Mouse (Mus musculus) ovary, postnatal 14 days (tissue): ENCODE measurements at regions not wholly inside any gene's neighbourhood (a gene's known extent, or its start where the extent isn't known, plus 50 kb on each side); places are given as distances from the start of the nearest gene placed in this dataset.

Source experiments
- DNase-seq: peaks from one replicate; pipeline ENCODE4 v3.0.0; 2022; ENCODE audit warnings: low spot score

DNA sequence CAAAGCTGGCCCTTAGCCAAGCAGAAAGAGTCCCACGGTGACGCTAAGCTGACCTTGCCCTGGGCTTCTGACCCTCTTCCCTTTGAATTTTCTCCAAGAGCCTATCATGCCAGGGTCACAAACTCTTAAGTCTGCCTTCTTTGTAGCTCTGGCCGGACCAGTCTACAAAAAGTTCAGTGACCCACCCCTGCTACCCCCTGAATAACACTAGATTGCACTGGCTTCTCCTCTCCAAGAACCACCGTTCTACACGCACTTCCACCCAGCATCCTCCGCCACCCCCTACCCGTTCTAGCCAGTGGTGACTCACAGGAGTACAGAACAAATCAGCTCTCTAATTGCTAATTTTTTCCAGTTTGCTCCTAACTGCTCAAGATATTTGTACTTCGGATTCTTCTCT lies 325.0 kb downstream of the Tns1 start:
- DNase-seq = no peak

DNA sequence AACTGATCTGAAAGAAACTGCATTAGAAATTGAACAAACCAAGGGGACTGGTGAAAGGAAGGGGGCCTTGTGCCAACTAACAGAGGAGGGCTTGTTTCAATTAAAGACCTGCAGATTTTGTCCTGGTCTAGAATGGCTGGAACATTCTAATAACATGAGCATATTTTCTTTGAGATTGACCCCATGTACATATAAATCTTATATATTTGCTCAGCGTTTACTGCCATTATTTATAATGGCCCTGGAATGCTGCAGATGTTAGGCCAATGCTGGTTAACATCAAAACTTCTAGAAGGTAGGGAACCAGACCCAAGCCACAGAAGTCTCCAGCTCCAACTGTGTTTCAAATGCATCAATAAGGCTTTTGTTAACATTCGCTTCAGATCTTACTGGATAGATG lies 326.4 kb downstream of the Tns1 start:
- DNase-seq = no peak

DNA sequence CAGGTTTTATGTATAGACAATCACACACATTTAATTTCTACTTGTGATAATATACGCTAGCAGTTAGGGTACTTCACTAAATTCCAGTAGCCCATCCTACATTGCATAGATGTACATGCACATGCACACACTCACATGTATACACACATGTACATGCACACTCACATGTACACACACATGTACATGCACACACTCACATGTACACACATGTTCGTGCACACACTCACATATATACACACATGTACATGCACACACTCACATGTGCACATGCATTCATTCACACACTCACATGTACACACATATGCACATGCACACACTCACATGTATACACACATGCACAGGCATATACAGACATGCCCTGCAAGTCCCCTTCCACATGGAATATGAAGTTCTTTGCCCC lies 326.8 kb downstream of the Tns1 start:
- no peak for DNase-seq

DNA sequence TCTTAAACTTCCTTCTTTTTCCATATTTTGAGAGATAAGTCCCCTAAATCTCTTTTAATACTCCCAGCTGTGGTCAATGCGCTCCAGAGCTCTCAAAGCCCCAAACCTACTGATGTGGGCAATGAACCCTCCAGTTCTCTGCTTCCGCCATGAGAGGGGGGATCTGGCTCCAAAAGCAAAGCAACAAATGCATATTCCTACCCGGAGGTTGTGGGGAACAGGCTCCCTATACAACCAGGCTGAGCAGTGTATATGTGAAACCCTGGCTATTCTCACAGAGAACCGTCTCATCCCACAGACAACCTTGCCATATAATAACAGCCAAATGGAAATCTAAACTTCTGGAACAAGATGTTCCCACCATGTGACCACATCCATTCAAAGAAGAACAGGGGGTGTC lies 330.4 kb downstream of the Tns1 start:
- no peak for DNase-seq

DNA sequence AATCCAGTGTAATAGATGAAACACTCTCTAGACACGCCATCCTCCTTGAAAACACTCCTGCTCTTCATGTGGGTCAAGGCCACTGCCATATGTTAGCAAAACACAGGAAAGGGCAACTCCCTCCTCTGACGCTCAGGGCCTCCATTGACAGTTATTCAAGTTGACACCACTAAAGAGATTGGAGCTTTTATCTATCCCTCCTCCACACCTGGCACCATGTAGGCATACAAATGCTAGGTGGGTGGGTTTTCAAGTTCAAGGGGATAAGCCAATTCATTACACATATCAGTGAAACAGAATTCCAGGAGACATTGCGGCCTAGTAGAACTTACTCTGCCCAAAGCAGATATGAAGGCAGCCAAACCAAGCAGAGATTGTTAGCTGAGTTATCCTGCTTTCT lies 331.0 kb downstream of the Tns1 start:
- no peak for DNase-seq

DNA sequence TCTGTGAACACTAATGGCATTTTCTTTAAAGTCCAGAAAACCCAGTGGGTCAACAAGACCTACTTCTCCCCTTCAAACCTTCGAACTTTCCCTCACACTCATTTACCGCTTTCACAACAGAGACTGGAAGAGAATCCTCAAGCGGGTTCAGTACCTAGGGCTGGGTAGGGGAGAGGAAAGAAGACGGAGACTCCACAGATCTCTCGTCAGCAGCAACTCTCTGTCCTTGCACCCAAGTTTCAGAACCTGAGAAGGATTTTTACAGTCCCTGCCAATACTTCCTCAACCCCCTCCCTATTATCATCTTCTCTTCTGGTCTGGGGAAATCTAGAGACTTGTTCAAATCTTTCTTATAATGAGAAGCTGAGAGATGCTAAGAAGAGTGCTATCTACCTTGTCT lies 331.9 kb downstream of the Tns1 start:
- DNase-seq = no peak

DNA sequence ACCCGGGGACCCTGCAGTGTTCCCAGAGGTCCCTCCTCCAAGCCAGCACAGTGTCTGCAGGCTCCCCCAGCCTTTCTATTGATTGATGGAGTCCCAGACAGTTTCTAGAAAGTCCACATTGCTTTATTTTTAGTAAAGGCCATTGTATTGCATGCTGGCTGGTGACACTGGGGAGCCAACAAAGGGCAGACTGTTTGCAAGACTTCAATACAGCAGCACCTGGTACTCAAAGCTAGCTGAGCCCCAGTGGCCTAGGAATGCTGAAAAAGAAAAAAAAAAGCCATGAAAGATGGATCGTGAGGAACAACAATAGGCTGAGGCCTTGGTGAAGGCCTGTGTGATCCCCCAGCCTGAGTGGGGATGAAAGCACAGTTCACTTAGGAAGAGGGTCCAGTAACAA lies 336.6 kb downstream of the Tns1 start:
- DNase-seq = no peak

DNA sequence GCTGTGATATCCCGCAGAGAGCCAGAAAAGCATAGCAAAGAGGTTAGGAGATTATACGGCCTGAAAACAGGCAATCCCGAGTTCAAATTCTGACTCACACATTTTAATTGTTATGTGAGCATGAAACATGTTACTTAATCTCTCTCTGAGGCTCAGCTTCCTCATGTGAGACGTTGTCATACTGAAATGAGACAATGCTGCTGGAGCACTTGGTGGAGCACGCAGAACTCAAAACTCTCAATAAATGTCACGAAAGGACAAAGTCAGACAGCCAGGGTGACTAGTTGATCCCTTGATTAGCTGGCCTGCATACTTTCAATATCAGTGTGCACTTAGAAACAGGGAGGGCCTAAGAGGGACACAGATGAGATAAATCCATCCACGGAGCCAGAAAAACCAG lies 337.0 kb downstream of the Tns1 start:
- no peak for DNase-seq

DNA sequence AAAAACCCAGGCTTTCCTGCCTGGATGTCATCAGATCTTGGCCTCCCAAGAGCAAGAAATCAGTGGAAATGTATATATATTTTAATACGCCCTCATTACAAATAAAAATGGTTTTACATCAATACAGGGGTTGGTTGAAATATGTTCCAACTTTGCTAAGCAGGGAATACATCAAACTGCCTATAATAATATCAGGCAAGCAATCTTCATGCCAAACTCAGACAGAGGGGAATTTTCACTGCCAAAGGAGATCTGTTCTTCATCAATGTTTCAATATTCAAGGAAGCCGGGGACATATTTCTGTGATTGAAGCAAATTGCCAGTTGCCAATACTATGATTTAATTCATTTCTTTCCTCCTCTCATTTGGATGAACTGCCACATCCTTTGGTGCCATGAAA lies 340.9 kb downstream of the Tns1 start:
- no peak for DNase-seq

DNA sequence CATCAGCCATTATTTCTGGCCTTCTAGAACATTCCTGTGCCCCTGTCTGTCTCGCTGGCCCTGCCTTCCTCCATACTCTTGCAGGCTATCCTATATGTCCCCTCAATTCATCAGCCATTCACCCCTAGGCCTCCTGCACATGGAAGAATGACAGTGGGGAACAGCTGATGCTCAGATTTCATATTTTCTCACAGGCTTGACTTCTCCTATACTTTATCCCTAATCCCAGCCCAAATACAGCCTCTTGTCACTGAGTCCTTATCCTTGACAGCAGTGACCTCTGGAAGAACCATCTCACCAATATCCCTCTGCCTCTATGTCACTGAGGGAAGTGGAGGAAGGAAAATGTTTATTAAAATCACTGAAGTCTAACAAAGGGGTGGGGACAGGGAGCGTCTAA lies 341.4 kb downstream of the Tns1 start:
- no peak for DNase-seq

DNA sequence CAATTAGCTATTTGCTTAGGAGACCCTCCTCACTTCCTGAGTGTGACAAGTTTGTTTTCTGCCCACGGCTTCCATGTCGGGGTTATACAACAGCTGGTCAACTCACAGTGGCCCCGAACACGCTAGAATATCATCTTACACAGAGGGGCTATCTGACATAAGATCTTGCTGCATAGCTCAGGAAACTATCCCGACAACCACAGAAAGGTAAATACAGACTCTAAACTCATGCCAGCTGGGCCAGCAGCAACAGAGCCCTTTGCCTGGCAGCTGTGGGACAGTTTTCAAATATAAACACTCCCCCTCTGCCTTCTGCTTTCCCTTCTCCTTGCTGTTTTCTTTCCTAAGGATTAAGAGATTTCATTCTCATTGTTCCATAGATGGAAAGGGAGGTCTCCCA lies 352.5 kb downstream of the Tns1 start:
- DNase-seq = no peak

DNA sequence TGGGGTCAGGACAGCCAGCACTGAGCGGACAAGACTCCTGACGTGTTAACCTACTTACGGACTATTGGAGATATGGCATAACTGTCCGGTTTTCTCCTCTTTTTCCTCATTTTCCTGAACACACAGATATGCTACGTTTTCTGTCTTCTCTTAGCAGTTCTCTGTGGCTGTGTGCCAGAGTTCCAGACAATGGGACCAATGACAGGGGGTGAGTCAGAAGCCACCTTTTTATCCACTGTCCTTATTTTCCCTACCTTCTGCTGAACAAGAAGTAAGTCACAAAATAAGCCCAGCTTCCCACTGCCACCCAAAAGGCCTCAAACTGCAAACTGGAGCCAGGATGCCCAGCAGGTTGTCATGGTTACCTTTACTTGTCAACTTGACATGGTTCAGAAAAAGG lies 353.6 kb downstream of the Tns1 start:
- no peak for DNase-seq

DNA sequence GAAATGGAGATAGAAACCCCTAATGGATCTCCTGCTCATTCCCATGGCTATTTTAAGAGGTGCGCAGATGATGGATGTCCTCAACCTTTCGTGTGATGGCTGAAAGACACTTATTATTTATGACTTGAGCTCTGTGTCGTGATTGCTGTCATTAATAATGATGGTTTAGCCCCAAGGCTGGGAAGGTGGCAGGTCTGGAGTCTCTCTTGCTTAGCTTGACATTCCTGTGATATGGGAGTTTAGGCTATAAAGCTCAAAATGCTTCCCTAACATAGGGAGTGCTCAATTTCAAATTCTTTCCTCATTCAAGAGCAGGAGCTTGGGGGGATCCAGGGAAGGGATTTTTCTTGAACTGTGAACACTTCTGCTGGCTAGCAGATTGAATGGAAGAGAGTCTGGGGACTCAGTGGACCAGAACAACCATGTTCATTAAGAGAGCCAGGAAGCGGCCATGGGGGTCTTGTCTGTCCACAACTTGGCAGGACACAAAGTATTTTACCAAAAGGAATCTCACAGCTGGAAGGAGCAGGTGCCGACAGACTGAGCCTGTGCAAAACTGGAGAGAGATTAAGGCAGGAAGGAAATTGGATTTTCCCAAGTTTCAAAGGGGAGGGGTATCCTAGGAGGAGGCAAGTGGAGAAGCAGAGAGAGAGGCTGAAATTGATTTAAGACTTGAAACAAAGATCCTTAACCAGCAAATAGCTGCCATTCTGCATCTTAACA lies 359.5 kb downstream of the Tns1 start:
- no peak for DNase-seq

DNA sequence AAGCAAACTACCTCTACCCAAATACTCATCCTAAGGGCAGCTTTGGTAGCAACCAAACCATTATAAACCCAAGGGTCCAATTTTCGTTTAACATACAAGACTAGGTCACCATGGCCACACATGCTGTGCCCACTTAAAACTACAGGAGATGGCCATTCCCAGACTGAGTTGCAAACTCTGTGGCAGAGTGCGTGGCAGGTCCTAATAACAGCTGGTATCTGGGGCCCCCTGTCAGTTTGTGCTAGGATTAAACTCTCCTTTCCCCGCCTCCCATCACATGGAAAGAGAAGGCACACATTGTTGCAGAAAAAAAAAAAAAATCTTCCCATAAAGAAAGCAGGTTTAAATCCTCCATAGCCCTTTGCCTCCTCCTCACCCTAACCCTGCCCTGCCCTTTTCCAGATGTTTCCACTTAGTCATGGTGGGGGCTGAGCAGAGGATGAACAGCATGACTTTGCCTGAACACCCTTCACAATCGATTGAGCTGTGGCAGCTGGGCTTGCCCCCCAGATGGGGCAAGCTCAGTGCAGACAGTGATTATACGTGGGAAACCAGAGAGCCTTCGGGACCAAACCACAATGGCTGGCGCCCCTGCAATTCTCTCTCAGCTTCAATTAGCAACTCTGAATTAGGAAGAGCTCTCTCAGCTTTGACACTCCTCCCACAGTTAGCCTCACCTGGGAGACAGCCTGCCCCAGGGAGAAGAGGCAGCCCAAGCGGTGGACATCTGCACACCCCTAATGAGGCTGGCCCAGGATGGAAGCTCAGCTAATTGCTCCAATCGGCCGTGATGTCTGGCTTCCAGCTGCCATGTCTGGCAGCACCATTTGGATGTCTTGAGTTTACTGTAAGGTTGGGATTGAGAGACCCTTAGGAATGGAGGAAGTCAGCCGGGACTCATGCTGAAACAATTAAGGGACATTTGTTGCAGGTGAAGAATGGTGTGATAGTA lies 365.9 kb downstream of the Tns1 start:
- DNase-seq = no peak

DNA sequence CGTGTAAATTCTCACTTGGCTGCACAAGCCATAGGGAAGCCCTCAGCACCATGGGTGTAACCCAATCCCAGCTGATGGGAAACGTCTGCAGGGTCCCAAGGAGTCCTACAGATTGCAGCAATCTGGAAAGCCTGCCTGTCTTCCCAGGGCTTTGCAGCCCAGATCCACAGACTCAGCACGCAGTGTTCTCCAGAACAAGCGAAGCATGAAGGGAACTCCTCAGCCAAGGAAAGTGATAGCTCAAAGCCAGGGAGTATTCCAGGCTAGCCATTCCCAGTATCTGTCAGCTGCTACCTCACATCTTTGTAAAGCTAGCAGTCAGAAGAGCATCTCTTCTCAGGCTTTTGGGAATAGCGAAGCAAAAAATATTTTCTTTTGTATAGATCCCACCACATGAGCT lies 368.5 kb downstream of the Tns1 start:
- DNase-seq = no peak

DNA sequence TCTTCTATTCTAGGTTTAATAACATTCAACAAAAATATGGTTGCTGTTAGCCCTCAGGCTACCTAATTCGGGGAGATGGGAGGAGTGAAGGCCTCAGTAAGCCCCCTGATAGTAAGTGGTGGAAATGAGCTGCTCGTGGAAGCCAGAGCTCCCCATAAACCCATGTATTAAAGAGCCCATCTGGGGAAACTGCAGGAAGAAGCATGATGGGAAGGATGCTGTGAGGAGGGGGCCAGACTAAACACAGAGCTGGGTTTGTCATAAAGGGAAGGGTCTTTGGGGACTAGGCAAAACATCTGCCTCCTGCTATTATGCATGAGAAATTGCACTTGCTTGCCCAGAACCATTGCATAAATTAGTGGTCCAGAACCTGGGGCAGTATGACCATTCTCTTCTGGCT lies 369.3 kb downstream of the Tns1 start:
- DNase-seq = no peak

DNA sequence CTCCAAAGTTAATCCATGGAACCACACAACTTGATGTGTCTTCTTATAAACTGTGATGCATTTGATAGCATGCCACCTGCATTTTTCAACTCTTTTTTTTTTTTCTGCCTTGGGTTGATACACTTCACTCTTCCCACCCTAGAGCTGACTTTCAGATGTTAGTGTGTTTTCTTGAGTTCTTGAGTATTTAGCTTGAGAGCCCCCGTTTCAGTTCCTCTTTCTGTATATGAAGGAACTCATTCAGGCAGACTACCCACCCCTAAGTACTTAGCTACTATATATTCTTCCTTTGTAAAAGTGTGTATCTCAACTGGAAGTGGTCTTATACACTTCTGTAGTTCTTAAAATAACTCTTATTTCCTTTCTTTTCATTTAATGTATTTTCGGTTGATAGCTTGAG lies 371.1 kb downstream of the Tns1 start:
- no peak for DNase-seq

DNA sequence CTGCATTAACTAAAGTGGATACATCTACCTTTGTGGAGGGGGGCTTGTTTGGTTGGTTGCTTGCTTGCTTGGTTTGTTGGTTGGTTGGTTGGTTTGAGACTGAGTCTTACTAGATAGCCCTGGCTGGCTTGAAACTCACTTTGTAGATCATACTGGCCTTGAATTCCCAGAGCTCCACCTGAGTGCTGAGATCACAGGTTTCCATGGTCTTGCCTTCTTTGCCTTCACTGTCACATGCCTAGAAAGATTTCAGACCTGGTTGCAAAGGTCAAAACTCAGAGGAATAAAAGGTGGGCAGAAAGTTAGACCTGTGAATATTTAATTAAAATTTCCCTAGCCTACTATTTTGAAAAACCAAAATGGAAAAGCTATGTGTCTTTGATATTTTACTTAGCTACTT lies 375.5 kb downstream of the Tns1 start:
- no peak for DNase-seq

DNA sequence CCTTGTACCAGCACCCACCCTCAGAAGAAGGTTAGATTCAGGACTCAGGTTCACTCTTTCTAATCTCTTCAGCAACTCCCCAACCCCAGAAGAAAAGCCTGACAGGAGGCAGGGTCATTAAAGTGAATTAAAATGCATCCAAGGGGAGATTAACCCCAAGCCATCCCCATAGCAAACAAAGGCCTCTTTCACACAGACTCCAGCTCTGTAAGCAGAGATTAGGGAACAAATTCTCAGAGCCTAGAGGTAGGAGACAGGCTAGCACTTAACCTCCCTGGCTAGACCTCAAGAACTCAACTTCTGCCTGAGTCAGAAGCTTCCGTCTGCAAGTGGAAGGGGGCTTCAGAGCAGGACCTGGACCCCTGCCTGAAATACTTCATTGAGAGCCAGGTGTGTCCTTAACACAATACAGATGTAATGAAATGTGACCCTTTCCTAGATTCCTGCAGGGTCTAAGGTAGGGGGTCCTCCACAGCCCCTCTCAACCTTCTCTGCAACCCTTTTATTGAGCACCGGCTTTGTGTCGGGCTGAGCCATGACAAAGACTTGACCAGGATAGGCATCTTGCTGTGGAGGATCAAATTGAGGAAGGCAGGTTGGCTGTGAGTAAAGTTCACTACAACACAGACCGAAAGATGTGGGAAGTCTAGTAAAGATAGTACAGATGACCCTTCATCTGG lies 379.6 kb downstream of the Tns1 start:
- DNase-seq = no peak

DNA sequence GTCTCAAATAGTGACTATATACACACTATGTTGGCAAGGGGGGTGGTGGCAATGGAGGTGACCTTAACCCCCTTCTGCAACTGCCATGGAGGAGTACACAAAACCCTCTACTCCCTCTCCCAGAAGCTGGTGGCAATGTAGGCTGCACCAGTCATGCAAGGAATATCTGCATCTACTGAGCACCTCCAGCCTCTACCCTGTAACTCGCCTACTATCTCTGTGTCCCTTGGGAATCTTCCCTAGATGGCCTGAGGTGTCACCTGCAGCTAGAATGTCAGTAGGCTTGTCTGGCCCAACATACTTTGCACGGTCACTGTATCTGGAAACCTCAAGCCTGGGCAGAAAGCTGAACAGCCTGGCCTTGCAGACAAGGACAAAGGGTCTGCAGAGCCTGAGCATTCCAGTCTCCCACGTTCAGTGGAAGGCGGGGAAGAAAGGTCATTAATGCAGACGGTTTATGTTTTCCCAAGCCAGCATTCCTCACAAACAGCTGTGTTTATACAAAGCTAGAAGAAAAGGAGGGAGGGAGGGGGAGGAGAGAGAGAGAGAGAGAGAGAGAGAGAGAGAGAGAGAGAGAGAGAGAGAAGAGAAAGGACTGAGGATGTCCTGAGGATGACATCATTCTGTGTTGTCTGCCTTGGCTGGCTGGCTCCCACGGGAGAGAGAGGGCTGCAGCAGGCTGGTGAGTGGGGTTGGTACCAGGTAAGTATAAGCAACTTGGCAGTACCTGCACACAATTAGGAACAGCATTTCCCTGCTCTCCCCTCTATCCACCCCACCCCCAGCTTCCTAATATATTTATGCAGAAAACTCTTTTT lies 380.3 kb downstream of the Tns1 start:
- no peak for DNase-seq

DNA sequence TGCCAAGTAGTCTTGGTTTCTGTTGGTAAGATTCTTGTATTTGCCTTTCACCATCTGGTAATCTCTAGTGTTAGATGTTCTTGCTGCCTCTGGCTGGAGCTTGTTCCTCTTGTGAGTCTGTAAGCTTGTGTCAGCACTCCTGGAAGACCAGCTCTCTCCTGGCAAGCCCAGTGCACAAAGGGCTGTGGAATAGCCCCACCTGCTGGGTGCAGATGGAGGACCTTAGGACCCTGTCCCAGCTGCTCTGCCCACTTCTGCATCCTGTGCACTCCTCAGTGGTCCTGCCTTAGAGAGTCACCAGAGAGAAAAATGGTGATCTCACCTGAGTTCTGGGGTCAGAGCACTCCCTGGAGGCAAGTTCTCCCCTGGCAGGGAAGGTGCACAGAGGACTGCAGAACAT lies 387.2 kb downstream of the Tns1 start:
- DNase-seq = no peak

DNA sequence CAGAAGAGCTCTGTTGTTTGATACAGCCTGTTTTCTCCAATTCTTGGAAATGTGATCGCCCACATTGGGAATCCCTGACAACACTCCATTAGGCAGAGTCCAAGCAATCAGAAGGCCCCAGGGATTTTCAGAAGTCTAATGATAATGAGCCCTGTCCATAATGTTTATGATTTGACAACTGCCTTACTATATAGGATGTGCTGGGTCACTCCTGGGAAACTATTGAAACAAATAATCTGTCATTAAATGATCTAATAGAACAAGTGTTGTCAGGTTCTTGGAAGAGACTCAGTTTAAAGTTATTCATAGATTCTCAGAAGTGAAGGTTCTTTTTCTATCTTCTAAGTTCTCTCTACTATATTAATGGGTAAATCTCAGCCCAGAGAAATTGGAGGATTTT lies 395.9 kb downstream of the Tns1 start:
- DNase-seq = no peak
